Mouse (Mus musculus): Measurements from ENCODE around the gene Svbp.

The Svbp gene

GRCm38 (mm10) chr4:119189864-119190263 is 5.2 kb upstream of the Svbp start, which contains the start of gene Ermap:
Ermap (minus strand) TSS chr4:119190011.
- in situ Hi-C loops (cut with MboI, MseI): no loop called here

- in situ Hi-C loops (cut with MboI, MseI): no loop called here
Observed at GRCm38 (mm10) chr4:119190618-119191017, 4.5 kb upstream of the Svbp start.

GRCm38 (mm10) chr4:119191273-119191672 is 3.8 kb upstream of the Svbp start:
- in situ Hi-C loops (cut with MboI, MseI): no loop called here

GRCm38 (mm10) chr4:119192757-119193156 is 2.3 kb upstream of the Svbp start:
- in situ Hi-C loops (cut with MboI, MseI): no loop called here

- in situ Hi-C loops (cut with MboI, MseI): no loop called here
Observed at GRCm38 (mm10) chr4:119195582-119196320, 645 bp downstream of the Svbp start.

DNA sequence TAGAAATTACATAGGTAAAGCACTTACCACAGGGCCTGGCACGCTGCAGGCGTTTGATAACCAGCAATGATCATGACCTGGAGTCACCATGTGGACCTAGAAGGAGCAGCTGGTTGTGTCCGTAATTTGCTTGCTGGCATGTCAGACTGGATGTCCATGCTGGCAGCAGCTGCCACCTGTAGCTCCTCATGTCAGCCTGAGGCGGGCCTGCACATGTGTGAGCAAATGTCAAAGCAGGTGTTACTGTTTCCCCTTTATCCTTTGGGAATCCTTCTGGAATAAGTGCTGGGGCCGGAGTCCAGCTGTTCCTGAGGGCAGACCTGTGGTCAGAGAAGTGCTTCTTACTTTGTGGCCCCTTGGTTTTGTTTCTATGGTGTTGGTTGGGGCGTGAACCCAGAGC is 3.0 kb downstream of the Svbp start:
- in situ Hi-C loops (cut with MboI, MseI): no loop called here

DNA sequence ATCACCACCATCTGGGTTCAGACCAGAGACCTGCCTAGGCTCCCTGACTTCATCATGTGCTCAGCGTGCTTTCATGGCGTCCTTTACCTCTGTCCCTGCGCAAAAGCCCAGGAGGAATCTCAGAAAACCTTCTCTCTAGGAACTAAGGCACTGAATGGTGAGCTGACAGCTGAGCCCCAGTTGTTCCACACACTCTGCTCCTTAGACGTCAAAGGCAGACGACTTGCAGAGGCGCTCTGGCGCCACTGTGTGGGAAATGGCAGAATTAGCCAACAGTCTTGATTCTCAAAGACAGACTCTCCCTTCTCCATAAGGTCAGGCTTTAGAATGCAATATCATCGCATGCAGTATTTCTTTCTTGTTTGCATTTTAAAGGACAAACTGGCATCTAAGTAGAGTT is 9.6 kb downstream of the Svbp start:
- in situ Hi-C loops (cut with MboI, MseI): no loop called here

GRCm38 (mm10) chr4:119216667-119217066 is 21.6 kb downstream of the Svbp start:
- in situ Hi-C loops (cut with MboI, MseI): no loop called here

DNA sequence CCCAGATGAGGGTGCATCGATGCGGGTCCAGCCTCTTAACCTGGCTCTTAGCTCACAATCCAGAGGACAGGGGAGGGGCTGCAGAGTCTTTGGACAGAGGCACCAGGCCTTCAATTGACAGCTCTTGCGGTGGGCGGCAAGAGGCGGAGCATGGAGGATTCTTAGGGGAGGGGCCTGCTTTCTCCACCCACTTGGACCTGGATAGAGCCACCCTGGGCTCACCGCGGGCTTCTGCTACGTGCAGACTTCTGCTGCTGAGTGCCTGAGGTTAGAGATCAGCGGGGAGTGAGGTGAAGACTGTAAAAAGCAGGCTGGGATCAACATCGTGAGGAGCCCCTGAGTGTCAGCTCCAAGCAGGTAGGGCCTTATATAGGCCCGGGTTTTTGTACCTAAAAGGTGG is 23.1 kb downstream of the Svbp start, which contains the start of gene Tmem269:
Gene Tmem269, minus strand, starts transcription at position 49 of the 400 bp plus-strand sequence.
- in situ Hi-C loops (cut with MboI, MseI): no loop called here

- in situ Hi-C loops (cut with MboI, MseI): no loop called here
Observed at GRCm38 (mm10) chr4:119223696-119224095, 28.6 kb downstream of the Svbp start.

DNA sequence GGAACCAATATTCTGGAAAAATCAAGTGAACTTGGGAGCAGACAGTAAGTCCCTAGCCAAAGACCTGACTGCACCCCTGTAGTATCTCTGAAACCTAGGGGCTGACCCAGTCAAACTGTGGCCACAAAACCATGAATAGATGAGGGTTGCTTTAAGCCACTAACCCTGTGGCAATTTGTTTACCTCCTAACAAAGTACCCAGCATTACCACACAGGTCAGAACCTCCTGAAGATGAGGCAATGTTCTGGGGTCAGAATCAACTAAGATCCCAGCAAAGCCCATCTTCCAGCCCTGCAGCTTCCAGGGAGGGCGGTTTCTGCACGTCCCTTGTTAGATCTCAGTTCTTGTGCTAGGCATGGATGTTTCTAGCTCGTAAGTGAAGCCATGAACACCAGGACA is 29.4 kb downstream of the Svbp start:
- in situ Hi-C loops (cut with MboI, MseI): no loop called here

DNA sequence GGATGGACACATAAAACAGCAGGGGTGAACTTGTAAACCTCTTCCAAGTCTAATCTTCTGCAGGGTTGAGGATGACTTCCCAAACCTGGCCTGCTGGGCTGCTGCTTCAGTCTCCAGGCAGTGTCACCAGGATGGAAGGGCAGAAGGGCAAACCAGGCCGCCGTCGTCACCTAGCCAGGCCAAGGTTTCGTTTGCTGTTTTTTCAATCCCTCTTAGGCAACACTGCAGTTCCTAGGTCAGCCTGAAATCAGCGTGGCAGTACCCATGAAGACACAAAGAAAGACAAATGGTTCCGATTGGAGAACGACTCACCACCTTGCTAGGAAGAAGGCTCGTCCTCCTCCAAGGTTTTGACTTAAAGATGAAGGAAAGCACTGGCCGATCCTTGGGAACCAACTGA is 30.6 kb downstream of the Svbp start:
- in situ Hi-C loops (cut with MboI, MseI): no loop called here

- in situ Hi-C loops (cut with MboI, MseI): no loop called here
Observed at GRCm38 (mm10) chr4:119226751-119227150, 31.6 kb downstream of the Svbp start.

DNA sequence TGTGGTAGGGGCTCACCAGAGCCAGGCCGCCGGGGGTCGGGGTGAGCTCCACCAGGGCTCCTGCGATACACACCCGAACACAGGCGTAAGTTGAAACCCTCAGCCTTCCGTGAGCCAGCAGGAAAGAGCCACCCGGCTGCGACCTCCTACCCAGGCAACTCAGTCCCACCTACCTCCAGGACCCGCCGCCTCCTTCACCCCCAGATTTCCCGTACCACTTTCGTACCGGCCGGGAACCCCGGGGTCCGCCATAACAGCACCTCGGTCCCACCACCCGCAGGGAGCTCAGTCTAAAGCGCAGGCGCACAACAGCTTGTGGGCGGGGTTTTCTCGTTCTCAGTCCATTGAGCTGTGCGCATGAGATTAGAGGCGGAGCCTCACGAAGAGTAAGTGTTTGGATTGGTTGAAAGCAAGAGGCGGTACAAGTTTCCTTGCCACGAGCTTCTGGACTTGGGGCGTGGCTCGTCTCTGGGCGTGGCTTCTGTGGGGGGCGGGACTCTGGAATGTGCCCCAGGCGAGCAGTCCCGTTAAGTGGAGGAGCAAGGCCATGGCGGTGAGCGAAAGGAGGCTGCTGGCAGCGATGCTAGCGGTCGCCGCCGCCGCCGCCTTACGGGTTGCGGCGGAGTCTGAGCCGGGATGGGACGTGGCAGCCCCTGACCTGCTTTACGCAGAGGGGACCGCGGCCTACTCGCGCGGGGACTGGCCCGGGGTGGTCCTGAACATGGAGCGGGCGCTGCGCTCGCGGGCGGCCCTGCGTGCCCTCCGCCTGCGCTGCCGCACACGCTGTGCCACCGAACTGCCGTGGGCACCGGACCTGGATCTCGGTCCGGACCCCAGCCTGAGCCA is 37.5 kb downstream of the Svbp start, which contains the start of the genes AU022252 and P3h1:
Gene AU022252, minus strand, starts transcription at position 303 of the 846 bp plus-strand sequence.
Gene P3h1, plus strand, starts transcription at position 506 of the 846 bp plus-strand sequence.
- in situ Hi-C loops (cut with MboI, MseI): no loop called here

DNA sequence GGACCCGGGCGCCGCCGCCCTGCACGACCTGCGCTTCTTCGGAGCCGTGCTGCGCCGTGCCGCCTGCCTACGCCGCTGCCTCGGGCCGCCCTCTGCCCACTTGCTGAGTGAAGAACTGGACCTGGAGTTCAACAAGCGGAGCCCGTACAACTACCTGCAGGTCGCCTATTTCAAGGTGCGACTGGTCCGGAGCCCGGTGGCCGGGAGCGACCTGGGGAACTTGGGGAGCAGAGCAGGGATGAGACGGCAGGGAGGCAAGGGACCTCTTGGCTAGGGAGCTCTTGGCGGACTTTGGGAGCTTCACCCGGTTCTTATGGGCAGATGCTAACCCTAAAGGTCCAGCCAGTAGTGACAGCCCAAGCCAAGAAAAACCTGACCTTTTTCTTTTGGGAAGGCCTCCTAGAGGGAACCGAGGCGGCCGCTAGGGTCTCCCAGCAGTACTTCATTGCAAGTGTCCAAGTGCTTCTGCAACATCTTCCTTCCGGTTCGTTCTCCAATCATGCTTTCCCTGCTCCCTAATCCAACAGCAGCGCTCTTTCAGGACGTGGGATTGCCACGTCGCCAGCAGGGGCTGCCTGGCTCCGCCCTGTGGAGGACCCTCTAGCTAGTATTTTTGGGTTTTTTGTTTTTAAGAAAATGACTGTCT is 38.3 kb downstream of the Svbp start:
- in situ Hi-C loops (cut with MboI, MseI): no loop called here

DNA sequence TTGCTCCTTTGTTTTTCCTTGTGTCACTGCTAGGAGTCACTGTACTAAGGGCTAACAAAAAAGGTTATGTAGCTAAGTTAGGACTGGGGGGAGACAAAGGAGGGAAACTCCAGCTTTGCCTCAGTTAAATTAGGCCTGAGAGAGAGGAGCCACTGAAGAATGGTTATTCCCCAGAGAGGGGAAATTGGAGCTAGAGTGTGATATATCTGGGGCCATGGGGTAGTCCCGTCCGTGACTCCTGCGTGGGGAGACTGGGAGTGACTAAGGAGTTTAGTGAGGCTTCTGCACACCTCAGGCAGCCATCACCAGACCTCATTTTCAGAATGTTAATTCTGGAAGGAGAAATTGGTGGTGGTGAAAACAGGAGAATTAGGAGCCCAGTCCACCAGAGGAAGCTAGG is 39.2 kb downstream of the Svbp start:
- in situ Hi-C loops (cut with MboI, MseI): no loop called here

GRCm38 (mm10) chr4:119238661-119239060 is 43.6 kb downstream of the Svbp start:
- in situ Hi-C loops (cut with MboI, MseI): no loop called here

DNA sequence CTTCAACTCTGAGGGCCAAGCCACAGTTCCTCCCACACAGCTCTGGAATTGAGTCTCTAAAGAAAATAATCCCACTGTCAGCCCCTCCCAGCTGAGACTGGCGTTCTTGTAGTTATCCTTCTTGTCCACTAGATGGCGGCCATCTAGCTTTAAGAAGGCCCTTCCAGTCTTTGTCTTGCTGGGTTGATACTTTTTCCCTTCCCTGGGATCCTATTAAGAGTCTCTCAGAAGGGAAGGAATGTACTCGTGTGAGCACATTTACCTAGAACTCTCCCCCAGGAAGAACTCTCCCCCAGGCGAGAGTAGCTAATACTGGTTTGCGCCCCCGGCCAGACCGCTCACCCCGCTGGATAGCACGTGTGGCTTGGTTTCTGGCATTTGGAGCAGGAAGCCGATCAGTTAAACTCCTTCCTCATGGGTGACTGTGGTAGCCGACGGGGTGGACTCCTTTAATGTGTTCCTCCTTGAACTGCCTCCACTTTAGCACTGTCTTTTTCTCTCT is 44.1 kb downstream of the Svbp start:
- in situ Hi-C loops (cut with MboI, MseI): no loop called here

GRCm38 (mm10) chr4:119241664-119242063 is 46.6 kb downstream of the Svbp start:
- in situ Hi-C loops (cut with MboI, MseI): no loop called here

- in situ Hi-C loops (cut with MboI, MseI): no loop called here
Observed at GRCm38 (mm10) chr4:119242571-119242970, 47.5 kb downstream of the Svbp start.

DNA sequence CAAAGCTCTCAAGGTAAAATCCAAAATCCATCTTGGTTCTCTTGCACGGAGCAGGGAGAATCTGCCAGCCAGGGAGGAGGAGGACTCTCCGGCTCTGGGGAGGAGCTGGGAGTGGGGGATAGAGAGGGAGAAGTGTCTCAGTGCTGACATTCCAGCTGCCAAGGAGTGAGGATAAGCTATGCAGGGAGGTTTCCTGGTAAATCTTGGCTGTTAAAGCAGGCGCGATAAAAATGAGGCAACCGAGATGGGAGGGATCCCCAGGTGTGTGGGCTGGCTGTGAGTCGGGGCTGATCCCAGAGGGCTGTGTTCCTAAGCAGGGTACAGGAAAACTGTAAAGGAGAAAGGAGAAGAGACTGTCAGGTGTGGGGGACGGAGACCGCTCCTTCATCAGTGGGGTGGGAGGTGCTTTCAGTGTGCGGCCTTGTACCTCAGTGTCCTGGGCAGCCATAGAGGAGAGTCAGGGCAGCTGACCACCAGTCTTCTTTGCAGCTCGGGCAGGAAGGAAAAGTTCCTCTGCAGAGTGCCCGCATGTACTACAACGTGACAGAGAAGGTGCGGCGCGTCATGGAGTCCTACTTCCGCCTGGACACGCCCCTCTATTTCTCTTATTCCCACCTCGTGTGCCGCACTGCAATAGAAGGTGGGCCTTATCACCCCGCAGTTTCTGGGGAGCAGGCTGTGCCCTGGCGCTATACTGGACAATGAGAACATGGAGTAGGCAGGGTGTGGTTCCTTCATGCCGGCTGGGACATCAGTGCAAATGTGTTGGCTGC is 49.5 kb downstream of the Svbp start:
- in situ Hi-C loops (cut with MboI, MseI): no loop called here
